Mouse (Mus musculus) left cerebral cortex, adult 2 months (tissue): ENCODE measurements around the gene Cmtm8. TPM values are rescaled to one million over a fixed set of nuclear protein-coding genes. Genes with fewer than 3 reads are reported as not detected.

Source experiments
- DNase-seq, 2 experiments: peaks; one replicate each; pipeline ENCODE4 v3.0.0; 2021 to 2022; ENCODE audit warnings: low spot score in 2 of 2, mixed read lengths in 1 of 2; ENCODE audit errors: extremely low spot score in 1 of 2
- H3K27ac ChIP-seq: fragments of 200-600 bp; 2 replicates; pipeline ENCODE4 v1.8.1; 2022
- H3K4me3 ChIP-seq: fragments of 200-600 bp; 2 replicates; pipeline ENCODE4 v1.8.1; 2022
- CTCF ChIP-seq: fragments of 200-600 bp; IDR thresholded peaks from 2 replicates; pipeline ENCODE4 v1.8.1; 2022; ENCODE audit warnings: antibody characterized with exemption, mild to moderate bottlenecking, moderate library complexity
- intact Hi-C: fragments of 180-260 bp; cut with DNase I; formaldehyde crosslinking; loops from one replicate; pipeline ENCODE4 v1.15.1; 2025
- total RNA-seq, 2 experiments: library from RNA; stranded (reverse); gene quantifications; 2 replicates each; pipeline ENCODE4 v1.2.3; 2021

The Cmtm8 gene
- total RNA-seq, 2 experiments from 2014 or later = 1.6 to 1.8 TPM

GRCm38 (mm10) chr9:114818918-114819317 is 25.0 kb downstream of the Cmtm8 start:
- no peak for DNase-seq
- intact Hi-C loops = no loop called here
- Histone ChIP-seq H3K4me3 (no peak overlapping the region), H3K27ac (no peak overlapping the region)
- TF ChIP-seq CTCF = no peak

GRCm38 (mm10) chr9:114817012-114817411 is 26.9 kb downstream of the Cmtm8 start:
- H3K27ac ChIP-seq = no peak overlapping the region
- no peak for TF ChIP-seq CTCF
- DNase-seq = no peak
- intact Hi-C loops = no loop called here
- no peak overlapping the region for H3K4me3 ChIP-seq

- intact Hi-C loops = no loop called here
- no peak for TF ChIP-seq CTCF
- Histone ChIP-seq H3K27ac (no peak overlapping the region), H3K4me3 (no peak overlapping the region)
- no peak for DNase-seq
These were observed 27.8 kb downstream of the Cmtm8 start for GRCm38 (mm10) chr9:114816121-114816520.

GRCm38 (mm10) chr9:114815315-114815714 is 28.6 kb downstream of the Cmtm8 start:
- no peak overlapping the region for H3K27ac ChIP-seq
- intact Hi-C loops = no loop called here
- DNase-seq = no peak
- TF ChIP-seq CTCF = peak; percentile 77
- no peak overlapping the region for H3K4me3 ChIP-seq

- no peak for TF ChIP-seq CTCF
- DNase-seq = no peak
- H3K27ac ChIP-seq = no peak overlapping the region
- no peak overlapping the region for H3K4me3 ChIP-seq
- intact Hi-C loops = no loop called here
These were observed 32.0 kb downstream of the Cmtm8 start for GRCm38 (mm10) chr9:114812001-114812400.

- no peak overlapping the region for H3K27ac ChIP-seq
- DNase-seq = no peak
- TF ChIP-seq CTCF = no peak
- H3K4me3 ChIP-seq = no peak overlapping the region
- intact Hi-C loops = no loop called here
These were observed 33.1 kb downstream of the Cmtm8 start for GRCm38 (mm10) chr9:114810837-114811236.

- Histone ChIP-seq H3K4me3 (no peak overlapping the region), H3K27ac (no peak overlapping the region)
- no peak for DNase-seq
- no peak for TF ChIP-seq CTCF
- intact Hi-C loops = loop anchor here (5.0 kb wide), 1 partner anchor 49 kb away; no protein-coding TSS in a partner anchor
These were observed 35.3 kb downstream of the Cmtm8 start for GRCm38 (mm10) chr9:114808671-114809070.

- intact Hi-C loops = loop anchor here (5.0 kb wide), 1 partner anchor 50 kb away; no protein-coding TSS in a partner anchor
- no peak overlapping the region for H3K27ac ChIP-seq
- no peak overlapping the region for H3K4me3 ChIP-seq
- TF ChIP-seq CTCF = no peak
- no peak for DNase-seq
These were observed 36.7 kb downstream of the Cmtm8 start for GRCm38 (mm10) chr9:114807261-114807660.

- intact Hi-C loops = loop anchor here (5.0 kb wide), 1 partner anchor 52 kb away; no protein-coding TSS in a partner anchor
- no peak for TF ChIP-seq CTCF
These were observed 38.7 kb downstream of the Cmtm8 start for GRCm38 (mm10) chr9:114805151-114805671.

GRCm38 (mm10) chr9:114802191-114802590 is 41.8 kb downstream of the Cmtm8 start:
- intact Hi-C loops = no loop called here
- no peak overlapping the region for H3K27ac ChIP-seq
- DNase-seq = no peak
- no peak overlapping the region for H3K4me3 ChIP-seq
- TF ChIP-seq CTCF = no peak

More at GRCm38 (mm10) chr9:114805151-114805671, 38.7 kb downstream of the Cmtm8 start:
- no peak overlapping the region for H3K27ac ChIP-seq
- H3K4me3 ChIP-seq = no peak overlapping the region
- DNase-seq = peak; percentile 25 to 50

- H3K4me3 ChIP-seq = no peak overlapping the region
- no peak for DNase-seq
- no peak overlapping the region for H3K27ac ChIP-seq
- no peak for TF ChIP-seq CTCF
- intact Hi-C loops = no loop called here
These were observed 42.7 kb downstream of the Cmtm8 start for GRCm38 (mm10) chr9:114801301-114801700.

- Histone ChIP-seq H3K27ac (no peak overlapping the region), H3K4me3 (no peak overlapping the region)
- TF ChIP-seq CTCF = no peak
- DNase-seq = no peak
- intact Hi-C loops = loop anchor here (2.0 to 10.0 kb wide), 4 partner anchors 87 to 903 kb away; no protein-coding TSS in a partner anchor
These were observed 44.4 kb downstream of the Cmtm8 start for GRCm38 (mm10) chr9:114799498-114800107.

GRCm38 (mm10) chr9:114798845-114799244 is 45.1 kb downstream of the Cmtm8 start:
- TF ChIP-seq CTCF = no peak
- no peak for DNase-seq
- Histone ChIP-seq H3K27ac (no peak overlapping the region), H3K4me3 (no peak overlapping the region)
- intact Hi-C loops = loop anchor here (2.0 to 10.0 kb wide), 4 partner anchors 88 to 903 kb away; no protein-coding TSS in a partner anchor
